Mouse (Mus musculus) intestine, postnatal 0 days (tissue): Measurements from ENCODE around the gene Kcnk12. TPM values are rescaled to one million over a fixed set of nuclear protein-coding genes. Genes with fewer than 3 reads are reported as not detected.

Experiments used
- ATAC-seq: fragments of 200-750 bp; cut with Nextera tagmentation; 2 replicates; pipeline ENCODE4 v1.8.0; 2017; ENCODE audit warnings: mild to moderate bottlenecking, moderate TSS enrichment, moderate library complexity
- H3K27ac ChIP-seq: fragments of 300-500 bp; sonication (generic); 2 replicates; pipeline ENCODE4 v1.5.1; 2014; ENCODE audit warnings: mild to moderate bottlenecking, low read depth, low read length, moderate library complexity
- H3K27me3 ChIP-seq: fragments of 300-500 bp; sonication (generic); replicated peaks from 2 replicates; pipeline ENCODE4 v1.6.1; 2014; ENCODE audit warnings: low read length, mixed read lengths; ENCODE audit not compliant: control insufficient read depth, insufficient read depth
- H3K36me3 ChIP-seq: fragments of 300-500 bp; sonication (generic); 2 replicates; pipeline ENCODE4 v1.6.1; 2014; ENCODE audit warnings: mild to moderate bottlenecking, moderate library complexity; ENCODE audit not compliant: control insufficient read depth, insufficient read depth
- H3K4me1 ChIP-seq: fragments of 300-500 bp; sonication (generic); replicated peaks from 2 replicates; pipeline ENCODE4 v1.6.1; 2014; ENCODE audit warnings: antibody characterized with exemption, low read length, mixed read lengths; ENCODE audit not compliant: control insufficient read depth, insufficient read depth
- H3K4me2 ChIP-seq: fragments of 300-500 bp; sonication (generic); replicated peaks from 2 replicates; pipeline ENCODE4 v1.6.1; 2014; ENCODE audit warnings: low read depth, mild to moderate bottlenecking, moderate library complexity
- H3K4me3 ChIP-seq: fragments of 300-500 bp; sonication (generic); 2 replicates; pipeline ENCODE4 v1.5.1; 2014; ENCODE audit warnings: low read depth, low read length
- H3K9ac ChIP-seq: fragments of 300-500 bp; sonication (generic); 2 replicates; pipeline ENCODE4 v1.6.1; 2014; ENCODE audit warnings: mild to moderate bottlenecking, low read depth, low read length
- H3K9me3 ChIP-seq: fragments of 300-500 bp; sonication (generic); 2 replicates; pipeline ENCODE4 v1.6.1; 2016; ENCODE audit warnings: mixed run types; ENCODE audit not compliant: control insufficient read depth
- CTCF ChIP-seq: sonication (generic); IDR thresholded peaks from 2 replicates; pipeline ENCODE4 v1.5.1; 2016; ENCODE audit warnings: low read depth, mild to moderate bottlenecking, control low read depth, antibody characterized with exemption, moderate library complexity
- WGBS: fragments of 180-500 bp; shearing (Covaris S2); extraction: QIAGEN DNeasy Blood & Tissue Kit; methylation state at CpG from one replicate; pipeline ENCODE4 v1.1.7; 2014; 5-methylcytosine and 5-hydroxymethylcytosine counted together
- polyA plus RNA-seq: library from polyadenylated mRNA; unstranded; fragments of >200 nt; fragmentation: Nextera tagmentation; extraction: Ambion mirVana; gene quantifications from 2 replicates; pipeline ENCODE4 v1.2.1, GENCODE M21; 2015

Gene Kcnk12
- polyA plus RNA-seq, 1 experiment from 2014 or later, result not detected

DNA sequence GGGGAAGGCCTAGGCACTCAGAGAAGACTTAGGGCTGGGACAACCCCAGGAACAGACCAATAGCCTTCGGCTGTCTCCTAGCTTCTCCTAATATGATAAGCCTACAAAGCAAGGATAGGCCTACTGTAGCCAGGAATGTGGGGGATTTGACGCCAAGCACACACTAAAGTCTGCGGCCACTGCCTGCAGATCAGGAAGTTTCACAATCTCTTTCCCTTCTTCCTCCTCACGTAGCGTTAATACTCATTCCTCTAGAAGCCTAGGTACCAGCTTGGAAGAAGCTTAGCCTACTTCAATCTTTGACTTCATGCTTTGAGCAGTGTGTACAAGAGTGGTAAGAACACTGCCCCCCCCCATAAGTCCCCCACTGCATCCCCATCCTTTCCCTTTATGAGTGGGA is 7.1 kb downstream of the Kcnk12 start:
- 81% methylated on average over 5 of the region's 5 CpGs for WGBS
- TF ChIP-seq CTCF, result no peak
- no peak overlapping the region for H3K4me3 ChIP-seq
- H3K36me3 ChIP-seq, result no peaks in the 10 kb centered on the region
- H3K4me1 ChIP-seq, result no peaks in the 10 kb centered on the region
- peaks cover 18% of the 10 kb centered on the region for H3K27me3 ChIP-seq
- ATAC-seq, result no peak
- H3K9me3 ChIP-seq, result no peaks in the 10 kb centered on the region
- H3K27ac ChIP-seq, result no peak overlapping the region
- H3K4me2 ChIP-seq, result no peak overlapping the region
- no peak overlapping the region for H3K9ac ChIP-seq

DNA sequence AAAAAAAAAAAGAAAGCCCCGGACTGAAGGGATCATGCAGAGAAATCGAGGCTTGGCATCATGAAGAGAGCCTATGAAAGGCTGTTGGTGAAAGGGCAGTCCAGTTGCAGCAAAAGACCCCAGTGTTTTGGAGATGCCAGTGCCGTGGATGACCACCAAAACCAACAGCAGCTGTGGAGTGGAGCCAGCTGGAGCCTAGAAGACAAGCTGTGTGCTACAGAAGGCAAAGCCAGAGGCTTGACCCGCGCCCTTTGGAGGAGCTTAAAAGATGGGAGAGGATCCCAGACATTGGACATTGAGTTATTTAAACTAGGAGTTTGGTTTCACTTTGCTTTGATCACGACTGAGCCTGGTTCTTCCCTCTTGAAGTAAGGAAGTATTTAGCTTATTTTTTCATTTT is 9.6 kb downstream of the Kcnk12 start:
- H3K4me1 ChIP-seq, result no peaks in the 10 kb centered on the region
- no peak overlapping the region for H3K4me2 ChIP-seq
- no peak for TF ChIP-seq CTCF
- no peak for ATAC-seq
- H3K27ac ChIP-seq, result no peak overlapping the region
- WGBS, result 67% methylated on average over 6 of the region's 6 CpGs
- H3K27me3 ChIP-seq, result 0 out of 2 replicates have a peak, but pooled peaks cover 8% of the 10 kb centered on the region
- no peak overlapping the region for H3K4me3 ChIP-seq
- H3K9me3 ChIP-seq, result no peaks in the 10 kb centered on the region
- no peak overlapping the region for H3K9ac ChIP-seq
- no peaks in the 10 kb centered on the region for H3K36me3 ChIP-seq

DNA sequence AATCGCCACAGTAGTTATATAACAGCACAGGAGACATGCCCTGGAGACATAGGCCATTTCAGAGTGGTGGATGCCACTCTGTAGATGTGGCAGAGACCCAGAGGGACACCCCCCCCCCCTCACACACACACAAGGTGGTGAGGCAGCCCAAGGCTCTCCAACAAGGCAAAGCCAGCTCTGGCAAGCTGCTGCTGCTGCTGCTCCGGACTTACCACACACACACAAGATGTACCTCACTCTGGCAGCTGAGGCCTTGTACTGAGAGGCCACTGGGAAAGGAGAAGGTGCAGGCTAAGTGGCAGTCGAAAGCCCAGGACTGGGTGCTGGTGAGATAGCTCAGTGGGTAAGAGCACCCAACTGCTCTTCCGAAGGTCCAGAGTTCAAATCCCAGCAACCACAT is 10.1 kb downstream of the Kcnk12 start:
- no peak overlapping the region for H3K9ac ChIP-seq
- WGBS, result 92% methylated on average over 4 of the region's 4 CpGs
- H3K27ac ChIP-seq, result no peak overlapping the region
- H3K4me2 ChIP-seq, result no peak overlapping the region
- ATAC-seq, result no peak
- H3K4me3 ChIP-seq, result no peak overlapping the region
- 0 out of 2 replicates have a peak, but pooled peaks cover 4% of the 10 kb centered on the region for H3K27me3 ChIP-seq
- no peak for TF ChIP-seq CTCF
- H3K9me3 ChIP-seq, result no peaks in the 10 kb centered on the region
- no peaks in the 10 kb centered on the region for H3K36me3 ChIP-seq
- H3K4me1 ChIP-seq, result no peaks in the 10 kb centered on the region

DNA sequence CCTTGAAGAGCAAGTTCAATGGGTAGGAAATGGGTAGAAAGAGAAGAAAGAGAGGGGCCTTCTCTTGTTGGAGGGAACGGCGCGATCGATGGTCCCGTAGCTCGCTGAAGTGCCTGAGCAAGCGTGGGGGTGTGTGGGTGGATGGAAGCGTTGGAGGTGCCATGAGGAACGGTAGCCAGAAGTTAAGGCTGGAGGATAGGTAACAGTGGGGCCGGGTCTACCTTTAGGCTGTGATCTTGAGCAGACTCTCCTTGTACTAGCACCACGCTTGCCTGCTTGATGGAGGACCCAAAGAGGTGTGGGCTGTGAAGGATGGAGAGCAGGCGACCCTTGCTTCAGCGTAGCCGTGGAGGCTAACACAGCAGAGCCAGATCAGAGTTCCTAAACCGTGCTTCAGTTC is 12.1 kb downstream of the Kcnk12 start:
- no peak overlapping the region for H3K4me3 ChIP-seq
- TF ChIP-seq CTCF, result no peak
- H3K9me3 ChIP-seq, result no peaks in the 10 kb centered on the region
- H3K4me1 ChIP-seq, result no peaks in the 10 kb centered on the region
- ATAC-seq, result no peak
- 91% methylated on average over 15 of the region's 15 CpGs for WGBS
- H3K36me3 ChIP-seq, result no peaks in the 10 kb centered on the region
- no peak overlapping the region for H3K4me2 ChIP-seq
- H3K27ac ChIP-seq, result no peak overlapping the region
- H3K9ac ChIP-seq, result no peak overlapping the region
- H3K27me3 ChIP-seq, result no peaks in the 10 kb centered on the region

DNA sequence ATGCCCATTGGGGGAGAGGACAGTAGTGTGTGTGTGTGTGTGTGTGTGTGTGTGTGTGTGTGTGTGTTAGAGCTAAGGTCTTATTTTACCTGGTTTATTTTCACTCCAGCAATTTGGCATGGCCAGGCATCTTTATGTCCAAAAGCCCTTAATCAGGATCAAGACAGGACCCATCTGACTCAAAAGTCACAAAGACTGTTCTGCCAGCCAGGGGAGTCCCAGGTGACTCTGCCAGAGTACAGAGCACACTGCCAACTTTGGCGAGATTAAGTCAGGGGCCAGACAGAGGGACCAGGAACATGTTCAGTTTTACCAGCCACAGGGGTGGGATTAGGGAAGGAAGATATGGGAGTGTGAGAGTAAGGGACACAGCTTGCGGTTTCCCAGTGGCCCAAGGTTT is 12.9 kb downstream of the Kcnk12 start:
- TF ChIP-seq CTCF, result no peak
- ATAC-seq, result no peak

DNA sequence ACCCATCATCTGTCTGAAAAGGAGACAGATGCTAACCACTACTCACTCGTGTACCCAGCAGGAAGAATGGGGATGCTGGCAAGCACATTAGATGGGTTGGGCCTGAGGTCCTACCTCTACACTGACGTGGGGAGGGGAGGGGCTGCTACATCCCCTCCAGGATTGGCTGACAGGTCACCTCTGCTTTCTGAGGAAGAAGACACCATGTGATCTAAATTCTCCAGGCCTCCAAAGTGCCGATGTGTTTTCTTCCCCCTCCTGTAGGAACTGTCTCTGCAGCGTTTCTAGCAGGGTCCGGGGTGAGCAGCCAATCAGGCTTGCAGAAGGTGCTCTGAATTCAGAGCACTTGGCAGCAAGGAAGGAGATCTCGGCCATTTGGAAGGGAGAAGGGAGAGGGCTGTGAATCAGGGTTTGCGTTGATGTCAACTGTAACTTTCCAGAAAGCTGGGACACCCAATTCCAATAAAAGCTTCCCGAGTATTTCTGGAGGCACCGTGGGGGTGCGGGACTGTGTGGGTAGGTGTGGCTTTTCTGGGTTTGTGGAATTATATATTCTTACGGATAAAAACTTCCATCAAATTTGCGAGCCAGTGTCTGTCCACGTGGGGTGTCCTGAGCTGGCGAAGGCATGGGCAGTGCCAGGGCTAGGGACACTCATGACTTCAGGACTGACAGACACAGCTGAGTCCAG is 13.5 kb downstream of the Kcnk12 start:
- no peak overlapping the region for H3K4me2 ChIP-seq
- H3K4me1 ChIP-seq, result no peaks in the 10 kb centered on the region
- H3K27me3 ChIP-seq, result no peaks in the 10 kb centered on the region
- no peaks in the 10 kb centered on the region for H3K9me3 ChIP-seq
- H3K36me3 ChIP-seq, result no peaks in the 10 kb centered on the region
- no peak overlapping the region for H3K27ac ChIP-seq
- no peak overlapping the region for H3K4me3 ChIP-seq
- no peak overlapping the region for H3K9ac ChIP-seq
- TF ChIP-seq CTCF, result no peak
- no peak for ATAC-seq
- 64% methylated on average over 14 of the region's 14 CpGs for WGBS

More for the DNA sequence above, 12.9 kb downstream of the Kcnk12 start:
- WGBS, result 63% methylated on average over 2 of the region's 2 CpGs
- H3K27ac ChIP-seq, result no peak overlapping the region
- no peaks in the 10 kb centered on the region for H3K9me3 ChIP-seq
- H3K4me3 ChIP-seq, result no peak overlapping the region
- H3K27me3 ChIP-seq, result no peaks in the 10 kb centered on the region
- no peaks in the 10 kb centered on the region for H3K4me1 ChIP-seq
- H3K36me3 ChIP-seq, result no peaks in the 10 kb centered on the region
- no peak overlapping the region for H3K9ac ChIP-seq
- no peak overlapping the region for H3K4me2 ChIP-seq
